Mouse (Mus musculus) hematopoietic stem cell, adult 5-6 weeks (primary cell): ENCODE measurements around the gene Gm12216. TPM values are rescaled to one million over a fixed set of nuclear protein-coding genes. Genes with fewer than 3 reads are reported as not detected.
"Not testable (repeated sequence)": the region's sequence is repeated elsewhere in the genome, so short reads cannot be mapped to it uniquely, and the experiment has no call there.

Experiments
- ATAC-seq, 2 experiments: fragments of 125-278 bp in 1 of 2; replicated peaks in 1 of 2; 2 replicates each; pipeline ENCODE4 v1.8.0; 2016 to 2017; ENCODE audit warnings: inconsistent platforms in 2 of 2, mild to moderate bottlenecking in 2 of 2, moderate number of reproducible peaks in 2 of 2, low read depth in 1 of 2, moderate TSS enrichment in 1 of 2; ENCODE audit not compliant: low FRiP score in 2 of 2, poor library complexity in 2 of 2, severe bottlenecking in 2 of 2, insufficient read depth in 1 of 2, low TSS enrichment in 1 of 2
- total RNA-seq: library from RNA; stranded (forward); fragments of 172-1452, 232-1000 nt; gene quantifications from 2 replicates; pipeline ENCODE4 v1.2.3, GENCODE M21; 2017

Gene Gm12216
- total RNA-seq, 1 experiment from 2014 or later: 15.1 TPM

- ATAC-seq: no peak
These were observed 24.2 kb upstream of the Gm12216 start for GRCm38 (mm10) chr11:53883287-53883686.

GRCm38 (mm10) chr11:53878096-53878495 is 19.0 kb upstream of the Gm12216 start:
- ATAC-seq: not testable (repeated sequence)

- no peak for ATAC-seq
These were observed 17.4 kb upstream of the Gm12216 start for GRCm38 (mm10) chr11:53876488-53876887.

GRCm38 (mm10) chr11:53874706-53875105 is 15.7 kb upstream of the Gm12216 start:
- no peak for ATAC-seq

GRCm38 (mm10) chr11:53873909-53874704 is 15.1 kb upstream of the Gm12216 start:
- ATAC-seq: not testable (repeated sequence)

GRCm38 (mm10) chr11:53871786-53872507 is 12.9 kb upstream of the Gm12216 start:
- no peak for ATAC-seq

- no peak for ATAC-seq
These were observed 10.1 kb upstream of the Gm12216 start for GRCm38 (mm10) chr11:53869172-53869571.

GRCm38 (mm10) chr11:53868323-53868722 is 9.3 kb upstream of the Gm12216 start:
- peak in 1 of 2 experiments; percentile 46; a peak in 1 of 4 replicates for ATAC-seq

GRCm38 (mm10) chr11:53864724-53865310 is 5.8 kb upstream of the Gm12216 start:
- ATAC-seq: not testable (repeated sequence)

GRCm38 (mm10) chr11:53860944-53861343 is 1.9 kb upstream of the Gm12216 start:
- ATAC-seq: not testable (repeated sequence)

- ATAC-seq: no peak
These were observed 847 bp downstream of the Gm12216 start for GRCm38 (mm10) chr11:53858058-53858760.

GRCm38 (mm10) chr11:53853665-53854064 is 5.4 kb downstream of the Gm12216 start:
- no peak for ATAC-seq

- peak; percentile 95 to 96 for ATAC-seq
These were observed 7.3 kb downstream of the Gm12216 start for GRCm38 (mm10) chr11:53851795-53852194.

GRCm38 (mm10) chr11:53849588-53850320 is 9.3 kb downstream of the Gm12216 start:
- ATAC-seq: peak; percentile 66 to 70

GRCm38 (mm10) chr11:53845680-53846079 is 13.4 kb downstream of the Gm12216 start:
- peak; percentile 34 to 50; a peak in 3 of 4 replicates for ATAC-seq

GRCm38 (mm10) chr11:53843106-53843505 is 15.9 kb downstream of the Gm12216 start:
- ATAC-seq: no peak

GRCm38 (mm10) chr11:53842161-53842581 is 16.9 kb downstream of the Gm12216 start:
- ATAC-seq: no peak
